Mouse (Mus musculus) cortical plate, adult 2 months (tissue): ENCODE measurements around the gene Cela2a.
A peak's percentile ranks its signal among the peaks of the same experiment; 100 is the strongest.

Source experiments
- CTCF ChIP-seq: fragments of 200-500 bp; IDR thresholded peaks from 2 replicates; pipeline ENCODE4 v1.5.1; 2011; ENCODE audit warnings: mild to moderate bottlenecking, control low read depth, low read length; ENCODE audit not compliant: insufficient read depth; ENCODE audit errors: extremely low read depth
- POLR2A ChIP-seq: fragments of 200-500 bp; IDR thresholded peaks from 2 replicates; pipeline ENCODE4 v1.6.1; 2011; ENCODE audit warnings: mild to moderate bottlenecking, low read length, control low read depth; ENCODE audit not compliant: insufficient read depth; ENCODE audit errors: extremely low read depth

DNA sequence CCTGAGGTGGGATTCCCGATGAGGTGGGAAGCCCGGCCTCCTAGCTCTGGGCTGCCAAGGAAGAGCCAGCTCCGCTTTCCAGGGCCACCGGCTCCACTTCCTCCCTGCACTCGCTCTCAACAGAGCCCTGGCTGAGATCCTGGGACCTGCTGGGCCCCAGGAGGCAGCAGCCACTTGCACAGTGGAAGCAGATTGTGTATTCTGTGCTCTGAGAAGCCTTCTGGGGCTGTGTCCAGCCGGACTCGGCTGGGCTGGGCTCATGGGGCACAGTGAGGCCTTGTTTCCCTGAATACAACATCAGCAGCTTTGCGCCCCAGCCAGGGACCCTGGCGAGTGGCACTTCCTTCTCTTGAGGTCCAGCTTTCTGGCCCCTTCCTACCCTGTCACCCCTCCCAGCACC, 45.9 kb upstream of the Cela2a start:
- TF ChIP-seq CTCF (no peak), POLR2A (peak; percentile 11; the same call in 1 of the 2 replicates)
